In the genomic region with DNA sequence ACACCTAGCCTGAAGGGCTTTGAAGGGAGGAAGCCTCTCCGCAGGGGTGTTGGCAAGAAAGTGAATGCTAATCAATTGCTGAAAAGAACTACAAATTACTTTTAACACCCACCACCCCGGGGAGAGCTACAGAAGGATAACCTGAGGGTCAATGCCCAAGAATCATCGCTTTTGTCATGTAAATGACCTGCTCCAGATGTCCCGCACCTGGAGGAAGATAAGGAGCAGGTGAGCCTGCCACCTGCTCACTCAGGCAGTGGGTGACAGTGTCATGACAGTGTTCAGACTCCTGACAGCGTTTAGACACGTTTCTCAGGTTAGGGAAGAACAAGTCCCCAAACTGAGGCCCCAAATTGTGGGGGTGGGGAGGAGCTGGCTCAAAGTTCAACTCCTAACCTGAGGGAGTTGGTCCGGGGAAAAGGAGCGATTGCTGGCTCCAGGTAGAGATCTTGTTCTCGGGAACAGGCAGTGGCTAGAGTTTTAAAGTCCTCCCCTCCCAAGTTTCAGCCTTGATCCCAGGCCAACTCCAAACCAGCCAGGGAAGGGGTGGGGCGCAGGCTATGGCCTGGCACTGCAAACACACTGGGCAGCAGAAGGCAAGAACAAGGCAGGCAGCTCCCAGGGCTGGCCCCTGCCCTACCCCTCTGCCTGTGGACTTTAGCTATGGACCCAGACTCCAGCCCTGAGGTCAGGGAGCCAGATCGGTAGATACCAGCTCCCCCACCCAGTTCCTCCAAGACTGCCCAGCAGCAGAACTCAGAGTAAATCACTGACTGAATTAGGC, we compare ENCODE assay signal across 8 mouse cellular contexts. TPM values are rescaled to one million over a fixed set of nuclear protein-coding genes. Genes with fewer than 3 reads are reported as not detected.
DNase-seq lines count a peak whose midpoint lies in the region; ATAC-seq lines count a peak whose summit lies in the region.

No protein-coding gene starts in this region.

- H3K4me1 ChIP-seq in limb, embryonic 13.5 days, result peaks cover 76% of the 10 kb centered on the region
- H3K4me1 ChIP-seq in limb, embryonic 10.5 days, result peaks cover 68% of the 10 kb centered on the region

- H3K4me2 ChIP-seq in limb, embryonic 13.5 days (replicated peaks), result no peak overlapping the region; the same call in 1 of the 2 replicates

- no peaks in the 10 kb centered on the region for H3K9me3 ChIP-seq in limb, embryonic 13.5 days
- H3K9me3 ChIP-seq in limb, embryonic 10.5 days (replicated peaks), result no peaks in the 10 kb centered on the region

- H3K27ac ChIP-seq in limb, embryonic 13.5 days, result no peak overlapping the region; the same call in 1 of the 2 replicates
- H3K27ac ChIP-seq in limb, embryonic 10.5 days, result no peak overlapping the region

- H3K4me3 ChIP-seq in limb, embryonic 13.5 days, result no peak overlapping the region
- H3K4me3 ChIP-seq in limb, embryonic 10.5 days, result no peak overlapping the region

- no peaks in the 10 kb centered on the region for H3K27me3 ChIP-seq in limb, embryonic 13.5 days
- H3K27me3 ChIP-seq in limb, embryonic 10.5 days (ENCODE audit: low read depth, poor library complexity, severe bottlenecking), result no peaks in the 10 kb centered on the region

- WGBS in limb, embryonic 13.5 days, result 22% methylated on average over 11 of the region's 11 CpGs
- 18% methylated on average over 11 of the region's 11 CpGs for WGBS in limb, embryonic 10.5 days

- peaks cover 28% of the 10 kb centered on the region for H3K36me3 ChIP-seq in limb, embryonic 13.5 days
- peaks cover 43% of the 10 kb centered on the region for H3K36me3 ChIP-seq in limb, embryonic 10.5 days

- H3K9ac ChIP-seq in limb, embryonic 13.5 days, result 0 out of 2 replicates have a peak overlapping the region, but pooled peaks have one; percentile 43

- no peak for DNase-seq in limb, embryonic 10.5 days (ENCODE audit: low spot score)
- peak; percentile 86 for DNase-seq in adrenal gland, postnatal 10 days
- DNase-seq in kidney, adult 18-20 months, result peak; percentile 83
- peak; percentile 64 for DNase-seq in lung, postnatal 10 days
- DNase-seq in thymus, postnatal 36 days, result no peak
- DNase-seq in c-Kit-positive CD71-positive TER-119-positive erythroid progenitor cells, embryonic 14.5 days (ENCODE audit: low spot score), result no peak

- ATAC-seq in limb, embryonic 13.5 days (ENCODE audit: low FRiP score, low read depth), result no peak
- ATAC-seq in erythroblast, adult 5-6 weeks (replicated peaks; ENCODE audit: low FRiP score, poor library complexity, severe bottlenecking), result no peak

RNA-seq across cellular contexts. Expression of a gene that starts 36.8 kb away (rescaled TPM):
- polyA plus RNA-seq in limb, embryonic 13.5 days (2015; fragmentation: Nextera tagmentation; extraction: Ambion mirVana), result 51.6 and 63.1 TPM in 2 replicates
- polyA plus RNA-seq in limb, embryonic 10.5 days (2016; fragmentation: Nextera tagmentation; extraction: Ambion mirVana), result 40.1 and 42.7 TPM in 2 replicates
- 10 to 100 TPM; 57.4 to 64.4 TPM for total RNA-seq in adrenal gland, postnatal 10 days (2021)
- 29.6 and 35.1 TPM in 2 replicates for total RNA-seq in erythroblast, adult 5-6 weeks (2015; ENCODE audit: low replicate concordance)
- total RNA-seq in erythroblast, adult 5-6 weeks (2017; ENCODE audit: low replicate concordance), result 24.9 and 25.5 TPM in 2 replicates

Comparison
In these comparisons a context has a peak if more than half of its experiments do, and no peak if none do; other contexts are left out.
1. DNase-seq: peak in adrenal gland, postnatal 10 days (single experiment), kidney, adult 18-20 months (single experiment) and lung, postnatal 10 days (single experiment); none in limb, embryonic 10.5 days (single experiment), thymus, postnatal 36 days (0 of 2) and c-Kit-positive CD71-positive TER-119-positive erythroid progenitor cells, embryonic 14.5 days (single experiment).